Mouse (Mus musculus) embryonic facial prominence, embryonic 11.5 days (tissue): ENCODE measurements around the gene B3gnt4. TPM values are rescaled to one million over a fixed set of nuclear protein-coding genes. Genes with fewer than 3 reads are reported as not detected.

Experiments
- ATAC-seq: fragments of 200-750 bp; cut with Nextera tagmentation; replicated peaks from 2 replicates; pipeline ENCODE4 v1.8.0; 2017; ENCODE audit warnings: low read depth; ENCODE audit not compliant: insufficient number of reproducible peaks, low FRiP score, low TSS enrichment
- DNase-seq: peaks from one replicate; pipeline ENCODE4 v3.0.0-alpha.2; 2015; ENCODE audit warnings: low spot score
- H3K27ac ChIP-seq: fragments of 300-500 bp; sonication (generic); replicated peaks from 2 replicates; pipeline ENCODE4 v1.5.1; 2014; ENCODE audit warnings: mild to moderate bottlenecking, low read depth, low read length, control low read depth
- H3K27me3 ChIP-seq: fragments of 300-500 bp; sonication (generic); 2 replicates; pipeline ENCODE4 v1.6.1; 2014; ENCODE audit warnings: mild to moderate bottlenecking, low read length, moderate library complexity, mixed read lengths; ENCODE audit not compliant: control insufficient read depth, insufficient read depth
- H3K36me3 ChIP-seq: fragments of 300-500 bp; sonication (generic); replicated peaks from 2 replicates; pipeline ENCODE4 v1.6.1; 2014; ENCODE audit warnings: low read depth, mild to moderate bottlenecking, low read length, moderate library complexity, mixed read lengths; ENCODE audit not compliant: control insufficient read depth, insufficient read depth
- H3K4me1 ChIP-seq: fragments of 300-500 bp; sonication (generic); 2 replicates; pipeline ENCODE4 v1.6.1; 2014; ENCODE audit warnings: low read length, mixed read lengths; ENCODE audit not compliant: control insufficient read depth, insufficient read depth
- H3K4me2 ChIP-seq: fragments of 300-500 bp; sonication (generic); 2 replicates; pipeline ENCODE4 v1.6.1; 2014; ENCODE audit warnings: low read depth, mild to moderate bottlenecking, control low read depth, low read length, moderate library complexity
- H3K4me3 ChIP-seq: fragments of 300-500 bp; sonication (generic); 2 replicates; pipeline ENCODE4 v1.5.1; 2014; ENCODE audit warnings: low read depth, low read length, control low read depth
- H3K9ac ChIP-seq: fragments of 300-500 bp; sonication (generic); replicated peaks from 2 replicates; pipeline ENCODE4 v1.6.1; 2014; ENCODE audit warnings: mild to moderate bottlenecking, control low read depth, low read length
- H3K9me3 ChIP-seq: fragments of 300-500 bp; sonication (generic); replicated peaks from 2 replicates; pipeline ENCODE4 v1.6.1; 2016; ENCODE audit warnings: mild to moderate bottlenecking, low read length, inconsistent platforms, mixed read lengths; ENCODE audit not compliant: control insufficient read depth
- WGBS: fragments of 180-500 bp; shearing (Covaris S2); extraction: QIAGEN DNeasy Blood & Tissue Kit; methylation state at CpG from one replicate; pipeline ENCODE4 v1.1.7; 2014; 5-methylcytosine and 5-hydroxymethylcytosine counted together
- polyA plus RNA-seq: library from polyadenylated mRNA; unstranded; fragments of >200 nt; fragmentation: Nextera tagmentation; extraction: Ambion mirVana; gene quantifications from 2 replicates; pipeline ENCODE4 v1.2.1, GENCODE M21; 2014

The B3gnt4 gene
- polyA plus RNA-seq, 1 experiment from 2014 or later, result 1.8 TPM

- ATAC-seq (no peak), DNase-seq (no peak)
- H3K9me3 ChIP-seq, result no peaks in the 10 kb centered on the region
- no peak overlapping the region for H3K4me3 ChIP-seq
- no peaks in the 10 kb centered on the region for H3K36me3 ChIP-seq
- H3K27ac ChIP-seq, result no peak overlapping the region
- no peaks in the 10 kb centered on the region; the same call in 1 of the 2 replicates for H3K4me1 ChIP-seq
- no peaks in the 10 kb centered on the region for H3K27me3 ChIP-seq
- H3K4me2 ChIP-seq, result no peak overlapping the region
- no peak overlapping the region for H3K9ac ChIP-seq
- WGBS, result 83% methylated on average over 9 of the region's 9 CpGs
Observed at GRCm38 (mm10) chr5:123520666-123521065, 10.4 kb downstream of the B3gnt4 start.

DNA sequence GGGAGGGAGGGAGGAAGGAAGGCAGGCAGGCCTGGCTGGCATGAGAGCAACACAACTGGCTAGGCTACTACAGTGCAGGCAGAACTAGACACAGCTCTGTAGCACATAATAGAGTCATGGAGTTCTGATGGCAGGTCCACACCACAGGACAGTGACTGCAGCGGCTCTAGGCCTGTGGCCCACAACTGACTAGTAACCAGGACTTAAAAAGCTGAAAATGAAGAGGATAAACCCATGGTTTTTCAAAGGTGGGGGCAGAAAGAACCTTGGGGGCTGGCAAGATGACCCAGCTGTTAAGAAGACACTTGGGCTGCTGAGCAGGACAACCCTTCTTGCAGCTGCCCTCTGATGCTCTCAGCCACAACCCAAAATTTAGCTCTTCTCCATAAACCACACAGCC, 11.4 kb downstream of the B3gnt4 start:
- no peaks in the 10 kb centered on the region for H3K27me3 ChIP-seq
- no peak overlapping the region for H3K27ac ChIP-seq
- WGBS, result 88% methylated on average over 1 of the region's 1 CpGs
- H3K9me3 ChIP-seq, result no peaks in the 10 kb centered on the region
- H3K4me1 ChIP-seq, result no peaks in the 10 kb centered on the region; the same call in 1 of the 2 replicates
- ATAC-seq (no peak), DNase-seq (no peak)
- no peaks in the 10 kb centered on the region for H3K36me3 ChIP-seq
- H3K4me2 ChIP-seq, result no peak overlapping the region
- H3K9ac ChIP-seq, result no peak overlapping the region
- no peak overlapping the region for H3K4me3 ChIP-seq

GRCm38 (mm10) chr5:123522166-123522565, 11.9 kb downstream of the B3gnt4 start:
- DNase-seq, result no peak
- Histone ChIP-seq H3K9ac (no peak overlapping the region), H3K36me3 (no peaks in the 10 kb centered on the region), H3K4me2 (no peak overlapping the region), H3K9me3 (no peaks in the 10 kb centered on the region), H3K4me3 (no peak overlapping the region), H3K4me1 (no peaks in the 10 kb centered on the region; the same call in 1 of the 2 replicates), H3K27me3 (no peaks in the 10 kb centered on the region), H3K27ac (no peak overlapping the region)
- no peak for ATAC-seq
- 84% methylated on average over 1 of the region's 1 CpGs for WGBS

GRCm38 (mm10) chr5:123523692-123524392, 13.6 kb downstream of the B3gnt4 start, which contains the start of gene Diablo:
Diablo (minus strand) TSS chr5:123524176.
- Histone ChIP-seq H3K36me3 (no peaks in the 10 kb centered on the region), H3K27ac (peak within 1 kb of the TSS; percentile 52; the same call in 1 of the 2 replicates), H3K4me1 (no peaks in the 10 kb centered on the region; the same call in 1 of the 2 replicates), H3K4me3 (peak within 1 kb of the TSS; percentile 97), H3K4me2 (peak within 1 kb of the TSS; percentile 89), H3K9me3 (no peaks in the 10 kb centered on the region), H3K27me3 (no peaks in the 10 kb centered on the region), H3K9ac (peak within 1 kb of the TSS; percentile 88)
- DNase-seq, result peak; percentile 100
- ATAC-seq, result peak; percentile 92
- under 1% methylated on average over 74 of the region's 82 CpGs for WGBS

DNA sequence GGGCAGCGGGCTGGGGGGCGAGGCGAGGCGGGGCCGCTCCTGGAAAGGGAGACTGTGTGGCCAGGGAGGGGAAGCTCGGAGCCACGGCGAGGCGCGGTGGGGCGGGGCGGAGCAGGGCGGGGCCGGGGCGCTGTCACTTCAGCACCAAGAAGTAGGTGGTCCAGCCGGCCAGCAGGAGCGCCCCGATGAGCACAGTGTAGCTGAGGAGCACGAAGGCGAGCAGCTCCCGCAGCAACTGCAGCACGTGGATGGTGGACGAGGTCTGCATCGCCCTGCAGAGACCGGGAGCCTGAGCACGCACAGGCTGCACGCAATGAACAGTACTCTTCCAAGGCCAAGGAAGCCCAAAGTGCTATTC, 14.1 kb downstream of the B3gnt4 start:
- DNase-seq, result peak; percentile 87
- Histone ChIP-seq H3K36me3 (no peaks in the 10 kb centered on the region), H3K9ac (no peak overlapping the region)

DNA sequence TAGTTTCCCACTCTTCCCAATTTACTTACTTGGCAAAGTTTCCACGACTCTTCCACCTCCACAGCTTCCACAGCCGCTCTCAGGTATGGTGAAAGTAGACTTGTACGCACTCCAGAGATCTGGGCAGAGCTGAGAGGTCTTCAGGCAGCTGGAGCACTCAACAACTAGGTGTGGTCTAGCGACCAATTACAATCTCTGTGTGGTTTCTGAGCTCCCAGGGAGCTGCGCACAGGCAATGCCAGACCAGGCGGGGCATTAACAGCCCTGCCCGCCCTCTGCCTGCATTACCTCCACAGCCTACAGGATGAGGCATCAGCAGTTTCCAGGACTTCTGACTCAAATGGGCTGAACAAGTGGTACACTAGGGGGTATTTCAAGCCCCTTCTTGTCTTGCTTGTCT, 15.0 kb downstream of the B3gnt4 start, which contains the start of gene Gm49027:
Gene Gm49027, minus strand, starts transcription at position 208 of the 400 bp plus-strand sequence.
- no peak within 1 kb of the TSS for H3K9ac ChIP-seq
- no peak for DNase-seq
- no peaks in the 10 kb centered on the region for H3K9me3 ChIP-seq
- 83% methylated on average over 7 of the region's 7 CpGs for WGBS
- no peak for ATAC-seq
- H3K4me1 ChIP-seq, result no peaks in the 10 kb centered on the region; the same call in 1 of the 2 replicates
- H3K27ac ChIP-seq, result no peak within 1 kb of the TSS
- no peaks in the 10 kb centered on the region for H3K27me3 ChIP-seq
- H3K4me2 ChIP-seq, result peak within 1 kb of the TSS; percentile 49
- H3K4me3 ChIP-seq, result peak within 1 kb of the TSS; percentile 97
- no peaks in the 10 kb centered on the region; the same call in 1 of the 2 replicates for H3K36me3 ChIP-seq

More for the DNA sequence above, 14.1 kb downstream of the B3gnt4 start:
- H3K27ac ChIP-seq, result no peak overlapping the region
- H3K27me3 ChIP-seq, result no peaks in the 10 kb centered on the region
- under 1% methylated on average over 20 of the region's 27 CpGs for WGBS
- no peaks in the 10 kb centered on the region; the same call in 1 of the 2 replicates for H3K4me1 ChIP-seq
- no peaks in the 10 kb centered on the region for H3K9me3 ChIP-seq
- H3K4me2 ChIP-seq, result peak overlapping the region; percentile 49
- peak; percentile 96 for ATAC-seq
- H3K4me3 ChIP-seq, result peak overlapping the region; percentile 97

DNA sequence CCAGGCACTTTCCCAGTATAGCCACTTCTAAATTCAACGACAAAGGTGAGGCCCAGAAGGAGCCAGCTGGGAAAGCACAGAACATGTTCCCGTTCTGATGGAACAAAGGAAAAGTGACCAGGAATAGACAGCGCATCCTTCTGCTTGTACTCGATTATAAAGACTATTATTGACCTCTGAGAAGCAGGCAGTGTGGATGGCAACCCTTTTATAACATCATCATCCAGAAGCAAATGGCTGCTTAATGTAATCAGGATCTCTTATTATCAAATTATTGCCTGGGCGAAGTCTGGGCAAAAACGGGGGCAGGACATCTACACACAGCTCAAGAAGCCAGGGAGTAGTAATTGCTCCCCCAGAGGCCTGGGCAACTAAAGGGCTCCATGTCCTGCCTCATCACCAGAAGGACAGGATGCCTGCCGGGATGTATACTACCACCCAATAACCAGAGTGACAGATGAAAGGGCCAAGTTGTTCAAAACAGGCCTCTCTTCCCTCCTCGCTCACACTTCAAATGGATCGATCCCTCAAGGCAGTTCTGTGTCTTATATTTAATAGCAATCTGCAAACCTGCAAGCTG, 15.7 kb downstream of the B3gnt4 start:
- Histone ChIP-seq H3K4me2 (no peak overlapping the region), H3K4me1 (no peaks in the 10 kb centered on the region; the same call in 1 of the 2 replicates), H3K27me3 (no peaks in the 10 kb centered on the region), H3K36me3 (no peaks in the 10 kb centered on the region; the same call in 1 of the 2 replicates), H3K9me3 (no peaks in the 10 kb centered on the region), H3K9ac (no peak overlapping the region), H3K27ac (no peak overlapping the region), H3K4me3 (no peak overlapping the region)
- WGBS, result 92% methylated on average over 9 of the region's 9 CpGs
- ATAC-seq (no peak), DNase-seq (no peak)

DNA sequence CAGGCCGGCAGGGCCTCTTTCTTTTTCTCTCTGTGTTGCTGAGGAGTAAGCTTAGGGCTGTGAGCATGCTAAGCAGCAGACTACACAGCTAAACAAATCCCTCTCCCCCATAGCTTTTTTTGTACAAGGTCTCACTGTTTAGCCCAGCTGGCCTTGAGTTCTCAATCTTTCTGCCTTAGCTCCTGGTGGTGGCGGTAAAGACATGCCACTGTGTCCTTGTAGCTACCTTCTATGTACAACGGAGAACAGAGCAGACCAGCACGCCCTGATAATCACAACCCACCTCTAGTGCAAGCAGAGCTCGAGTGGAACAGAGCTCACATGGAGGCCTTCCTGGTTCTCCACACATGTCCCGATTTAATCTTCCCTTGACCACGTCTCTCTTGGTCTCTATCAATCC, 18.4 kb downstream of the B3gnt4 start:
- DNase-seq (no peak), ATAC-seq (no peak)
- Histone ChIP-seq H3K4me2 (no peak overlapping the region), H3K36me3 (no peaks in the 10 kb centered on the region; the same call in 1 of the 2 replicates), H3K9ac (no peak overlapping the region), H3K4me3 (no peak overlapping the region), H3K27me3 (no peaks in the 10 kb centered on the region), H3K9me3 (no peaks in the 10 kb centered on the region), H3K4me1 (no peaks in the 10 kb centered on the region; the same call in 1 of the 2 replicates), H3K27ac (no peak overlapping the region)
- WGBS, result 80% methylated on average over 7 of the region's 7 CpGs
